Mouse (Mus musculus): ENCODE measurements around the gene Nsg2. TPM values are rescaled to one million over a fixed set of nuclear protein-coding genes. Genes with fewer than 3 reads are reported as not detected.

The Nsg2 gene
- polyA plus RNA-seq, 1 experiment: 982 TPM

DNA sequence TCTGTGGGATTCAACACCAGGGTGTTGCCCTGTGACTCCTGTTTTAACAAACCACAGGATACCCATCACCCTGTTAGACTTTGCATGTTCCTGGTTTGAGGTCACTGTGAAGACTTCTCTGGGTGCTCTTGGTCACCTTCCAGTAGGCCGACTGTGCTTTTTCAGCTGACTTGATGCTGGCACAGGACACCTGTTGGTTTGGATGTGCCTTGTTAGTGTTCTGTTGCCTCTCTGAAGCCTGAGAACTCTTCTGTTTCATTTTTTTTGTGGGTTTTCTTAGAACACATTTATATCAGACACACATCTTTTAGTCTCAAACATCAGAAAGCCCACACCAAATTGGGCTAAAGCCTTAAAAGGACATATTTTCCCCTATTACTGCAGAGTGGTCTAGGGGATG is 13.3 kb downstream of the Nsg2 start:
- DNase-seq (ENCODE audit: low read depth): no peak
- TF ChIP-seq POLR2A (IDR thresholded peaks at IDR 0.05; ENCODE audit: borderline replicate concordance, extremely low read depth, insufficient read depth, insufficient read length, poor library complexity, severe bottlenecking) (no peak), CTCF (IDR thresholded peaks at IDR 0.05; ENCODE audit: borderline replicate concordance, extremely low read depth, insufficient read depth, insufficient read length) (no peak)

DNA sequence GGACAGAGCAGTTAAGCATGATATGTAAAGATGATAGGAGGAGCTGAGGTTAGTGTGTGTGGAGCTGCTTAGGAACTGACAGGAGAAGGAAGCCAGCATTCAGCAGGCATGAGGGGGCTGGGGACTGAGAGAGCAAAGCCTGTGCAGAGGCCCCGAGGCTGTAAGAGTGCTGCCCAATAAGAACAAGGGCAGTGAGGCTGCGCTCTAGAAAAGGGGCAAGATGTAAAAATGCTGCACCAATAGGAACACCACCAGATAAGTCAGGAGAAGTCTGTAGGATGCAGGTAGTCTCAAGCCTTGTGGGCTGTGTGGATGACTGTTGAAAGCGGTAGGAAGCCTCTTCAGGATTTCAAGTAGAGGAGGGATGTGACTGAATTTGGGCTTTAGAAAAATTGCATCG is 17.9 kb downstream of the Nsg2 start:
- DNase-seq (ENCODE audit: low read depth): peak; percentile 63
- TF ChIP-seq CTCF (IDR thresholded peaks at IDR 0.05; ENCODE audit: borderline replicate concordance, extremely low read depth, insufficient read depth, insufficient read length) (no peak), POLR2A (IDR thresholded peaks at IDR 0.05; ENCODE audit: borderline replicate concordance, extremely low read depth, insufficient read depth, insufficient read length, poor library complexity, severe bottlenecking) (no peak)

DNA sequence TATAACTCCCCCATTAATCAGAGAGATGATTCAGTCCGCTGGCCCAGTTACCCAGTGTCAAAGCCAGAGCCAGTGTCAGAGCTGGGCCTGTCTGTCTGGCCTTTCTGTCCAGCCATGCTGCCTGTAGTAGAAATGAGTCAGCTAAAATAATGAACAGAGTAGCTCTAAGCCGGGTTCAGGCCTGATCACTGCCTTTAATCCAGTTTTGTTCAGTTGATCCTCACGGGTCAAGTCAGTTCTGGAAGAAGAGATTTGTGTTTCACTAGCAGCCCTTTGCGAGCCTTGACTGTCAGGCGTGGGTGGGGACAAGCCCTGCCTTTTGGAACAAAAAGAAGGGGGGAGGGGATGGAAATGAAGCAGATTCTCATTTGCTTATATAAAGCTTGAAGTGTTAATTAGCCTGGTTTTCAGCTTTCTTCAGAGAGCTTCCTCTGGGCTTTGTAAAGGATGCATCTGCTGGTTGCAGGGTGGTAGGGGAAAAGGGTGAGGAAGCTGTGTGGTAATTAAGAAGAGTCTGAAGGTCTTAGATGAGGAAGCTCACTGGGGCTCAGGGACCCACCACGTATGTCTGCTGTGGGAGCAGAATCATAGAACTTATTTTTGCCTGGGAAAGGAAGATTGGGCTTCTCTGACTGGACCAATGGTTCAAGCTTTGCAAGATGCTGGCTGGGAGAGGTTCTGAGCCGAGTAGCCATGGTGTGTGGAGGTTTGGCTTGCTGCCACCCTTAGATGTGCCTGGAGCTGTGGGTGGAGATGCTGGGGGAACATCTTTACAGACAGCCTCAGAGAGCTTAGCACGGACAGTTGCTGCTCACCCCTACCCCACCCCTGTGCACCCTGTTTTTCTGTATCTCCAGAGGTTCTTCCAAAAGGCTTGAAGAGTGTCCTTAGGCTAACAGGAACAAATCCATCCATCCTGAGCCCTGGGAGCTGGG is 20.0 kb downstream of the Nsg2 start:
- TF ChIP-seq POLR2A (IDR thresholded peaks at IDR 0.05; ENCODE audit: borderline replicate concordance, extremely low read depth, insufficient read depth, insufficient read length, poor library complexity, severe bottlenecking): no peak
- TF ChIP-seq CTCF (IDR thresholded peaks at IDR 0.05; ENCODE audit: borderline replicate concordance, extremely low read depth, insufficient read depth, insufficient read length): no peak
- peak; percentile 93 for DNase-seq (ENCODE audit: low read depth)

DNA sequence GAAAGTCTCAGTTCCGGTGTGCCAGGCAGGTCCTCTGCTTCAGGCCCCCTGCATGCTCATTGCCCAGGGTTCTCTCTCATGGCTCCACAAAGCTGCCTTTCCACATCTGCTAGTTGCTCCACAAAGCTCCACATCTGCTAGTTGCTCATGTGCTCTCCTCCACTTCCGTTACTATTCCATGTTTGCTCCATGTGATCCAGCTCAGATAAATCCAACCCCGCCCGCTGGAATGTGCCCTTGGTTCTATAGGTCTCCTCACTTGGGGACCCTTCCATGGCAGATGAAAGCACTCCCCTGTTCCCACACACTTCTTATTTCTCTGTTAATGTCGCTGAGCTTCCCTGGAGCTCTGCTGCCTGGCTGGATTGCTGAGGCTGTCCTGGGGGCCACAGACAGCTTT is 26.4 kb downstream of the Nsg2 start:
- TF ChIP-seq POLR2A (IDR thresholded peaks at IDR 0.05; ENCODE audit: borderline replicate concordance, extremely low read depth, insufficient read depth, insufficient read length, poor library complexity, severe bottlenecking) (no peak), CTCF (IDR thresholded peaks at IDR 0.05; ENCODE audit: borderline replicate concordance, extremely low read depth, insufficient read depth, insufficient read length) (no peak)
- DNase-seq (ENCODE audit: low read depth): no peak

DNA sequence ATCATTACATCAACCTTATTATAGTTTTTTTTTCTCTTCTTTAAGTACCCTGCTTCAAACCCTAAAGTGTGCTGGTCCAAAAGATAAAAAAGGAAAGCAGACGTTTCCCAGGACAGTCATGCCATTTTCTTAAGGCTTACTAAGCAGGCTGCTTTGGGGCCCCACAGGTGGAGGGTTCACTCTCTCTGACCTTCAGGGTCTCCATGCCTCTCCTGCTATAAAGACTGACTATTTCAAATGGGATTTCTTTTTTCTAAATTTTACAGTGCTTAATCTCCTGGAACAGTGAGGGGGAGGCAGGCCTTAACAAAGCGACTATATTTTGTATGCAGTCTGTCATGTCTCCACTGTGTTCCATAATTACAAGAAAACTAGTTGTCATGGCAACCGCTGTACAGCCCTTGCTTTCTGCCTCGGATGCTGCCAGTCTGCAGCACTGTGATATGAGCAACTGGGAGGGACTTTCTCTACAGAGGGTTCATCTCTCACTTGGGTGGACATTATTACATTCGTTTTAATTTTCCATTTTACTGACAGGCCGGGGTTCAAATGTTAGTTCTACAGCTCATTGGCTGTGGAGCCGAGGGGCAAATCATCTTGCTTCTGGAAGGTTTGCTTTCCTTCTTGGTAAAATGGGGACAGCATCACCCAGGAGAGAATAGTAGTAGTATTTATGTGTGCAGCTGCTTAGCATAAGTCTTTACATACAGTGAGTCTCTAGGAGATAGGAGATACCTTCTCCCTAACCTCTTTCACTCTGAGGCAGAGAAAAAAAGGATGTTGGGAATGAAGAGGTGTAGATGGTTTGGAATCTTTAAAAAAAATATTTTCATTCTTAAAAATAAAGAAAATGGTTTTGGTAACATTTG is 27.4 kb downstream of the Nsg2 start:
- peak; percentile 96 for DNase-seq (ENCODE audit: low read depth)
- no peak for TF ChIP-seq CTCF (IDR thresholded peaks at IDR 0.05; ENCODE audit: borderline replicate concordance, extremely low read depth, insufficient read depth, insufficient read length)
- TF ChIP-seq POLR2A (IDR thresholded peaks at IDR 0.05; ENCODE audit: borderline replicate concordance, extremely low read depth, insufficient read depth, insufficient read length, poor library complexity, severe bottlenecking): no peak

DNA sequence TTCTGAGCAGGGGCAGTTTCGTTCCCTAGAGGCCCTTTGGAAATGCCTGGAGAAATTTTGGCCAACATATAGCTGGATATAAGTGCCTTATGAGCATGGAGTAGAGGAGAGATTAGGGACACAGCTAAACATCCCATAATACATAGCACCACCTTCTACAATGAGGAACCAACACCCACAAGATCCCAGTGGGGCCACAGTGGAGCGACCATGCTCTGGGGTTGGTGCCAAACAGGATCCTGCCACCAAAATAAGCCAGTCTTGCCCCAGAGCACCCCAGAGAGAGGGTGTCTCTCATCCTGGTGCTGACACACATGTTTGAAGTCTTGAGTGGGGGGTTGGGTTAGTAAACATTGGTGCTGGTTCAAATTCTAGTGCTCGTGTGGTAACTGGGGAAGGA is 28.3 kb downstream of the Nsg2 start:
- TF ChIP-seq CTCF (IDR thresholded peaks at IDR 0.05; ENCODE audit: borderline replicate concordance, extremely low read depth, insufficient read depth, insufficient read length) (no peak), POLR2A (IDR thresholded peaks at IDR 0.05; ENCODE audit: borderline replicate concordance, extremely low read depth, insufficient read depth, insufficient read length, poor library complexity, severe bottlenecking) (no peak)
- DNase-seq (ENCODE audit: low read depth): no peak

DNA sequence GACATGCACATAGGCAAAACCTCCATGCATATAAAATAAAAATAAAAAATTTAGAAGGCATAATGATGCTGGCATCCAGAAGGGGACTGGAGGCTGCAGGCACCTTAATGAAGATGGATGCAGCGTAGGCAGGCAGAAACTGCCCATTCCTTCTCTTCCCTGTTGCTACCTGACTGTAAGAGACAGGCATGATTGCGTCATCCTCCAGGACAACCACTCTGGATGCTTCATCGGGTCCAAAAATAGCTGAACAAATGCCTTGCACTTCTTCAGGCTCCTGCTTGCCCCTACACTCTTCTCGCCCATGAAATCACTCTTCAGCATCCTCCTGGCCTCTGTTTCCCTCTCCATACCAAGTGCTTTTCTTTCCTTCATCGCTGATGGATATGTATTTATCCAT is 29.1 kb downstream of the Nsg2 start:
- no peak for DNase-seq (ENCODE audit: low read depth)
- TF ChIP-seq POLR2A (IDR thresholded peaks at IDR 0.05; ENCODE audit: borderline replicate concordance, extremely low read depth, insufficient read depth, insufficient read length, poor library complexity, severe bottlenecking) (no peak), CTCF (IDR thresholded peaks at IDR 0.05; ENCODE audit: borderline replicate concordance, extremely low read depth, insufficient read depth, insufficient read length) (no peak)

DNA sequence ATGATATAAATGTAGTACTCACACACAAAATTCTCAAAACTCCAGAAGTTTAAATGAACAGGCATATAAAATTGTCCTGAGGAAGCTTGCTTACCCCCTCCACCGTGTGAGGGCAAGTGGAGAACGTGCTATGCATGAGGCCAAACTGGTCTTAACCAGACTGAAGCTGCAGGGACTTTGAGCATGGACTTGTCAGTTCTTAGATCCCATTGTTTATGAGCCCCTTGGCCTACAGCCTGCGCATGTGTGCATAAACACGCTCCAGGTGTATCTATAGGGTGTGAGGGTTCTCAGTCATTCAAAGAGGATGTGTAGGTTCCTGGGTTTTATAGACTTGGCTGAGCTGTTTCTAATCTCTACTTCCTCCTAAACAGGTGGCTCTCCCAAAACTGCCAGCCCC is 31.1 kb downstream of the Nsg2 start:
- DNase-seq (ENCODE audit: low read depth): no peak
- TF ChIP-seq POLR2A (IDR thresholded peaks at IDR 0.05; ENCODE audit: borderline replicate concordance, extremely low read depth, insufficient read depth, insufficient read length, poor library complexity, severe bottlenecking): no peak
- no peak for TF ChIP-seq CTCF (IDR thresholded peaks at IDR 0.05; ENCODE audit: borderline replicate concordance, extremely low read depth, insufficient read depth, insufficient read length)

DNA sequence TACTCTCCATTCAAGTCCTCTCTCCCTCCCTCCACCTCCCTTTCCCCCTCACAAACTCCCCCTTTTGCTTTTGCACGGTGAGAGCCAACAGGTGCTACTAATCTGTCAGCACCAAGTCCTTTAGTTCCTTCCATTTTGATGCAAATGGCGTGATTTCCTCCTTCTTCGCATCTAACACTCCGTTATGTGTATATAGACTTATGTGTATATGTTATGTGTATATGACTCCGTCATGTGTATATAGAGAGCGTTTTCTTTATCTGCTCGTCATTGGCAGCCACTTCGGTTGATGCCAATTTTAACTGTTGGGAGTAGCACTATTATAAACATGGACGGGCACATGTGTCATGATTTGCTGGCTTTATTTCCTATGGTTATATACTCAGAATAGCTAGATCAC is 31.8 kb downstream of the Nsg2 start:
- DNase-seq (ENCODE audit: low read depth): no peak
- no peak for TF ChIP-seq CTCF (IDR thresholded peaks at IDR 0.05; ENCODE audit: borderline replicate concordance, extremely low read depth, insufficient read depth, insufficient read length)
- TF ChIP-seq POLR2A (IDR thresholded peaks at IDR 0.05; ENCODE audit: borderline replicate concordance, extremely low read depth, insufficient read depth, insufficient read length, poor library complexity, severe bottlenecking): no peak

DNA sequence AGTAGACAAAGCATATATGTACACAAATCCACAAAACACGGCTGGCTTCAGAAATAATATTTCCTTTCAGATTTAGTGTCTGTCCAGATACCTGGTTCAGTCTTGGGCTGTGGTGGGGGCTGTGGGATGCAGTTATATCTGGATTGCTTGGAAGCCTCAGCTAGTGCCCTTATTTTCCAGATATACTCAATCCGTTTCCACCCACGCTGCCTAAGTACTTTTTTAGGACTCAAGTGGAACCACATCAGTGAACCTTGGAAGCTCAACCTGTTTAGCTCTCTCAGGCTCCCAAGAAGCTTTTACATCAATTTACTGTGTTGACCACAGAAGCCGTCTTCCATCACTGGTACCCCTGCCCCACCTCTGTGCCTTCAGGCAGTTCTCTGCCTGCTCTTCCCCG is 35.6 kb downstream of the Nsg2 start:
- no peak for TF ChIP-seq CTCF (IDR thresholded peaks at IDR 0.05; ENCODE audit: borderline replicate concordance, extremely low read depth, insufficient read depth, insufficient read length)
- no peak for TF ChIP-seq POLR2A (IDR thresholded peaks at IDR 0.05; ENCODE audit: borderline replicate concordance, extremely low read depth, insufficient read depth, insufficient read length, poor library complexity, severe bottlenecking)
- DNase-seq (ENCODE audit: low read depth): no peak

DNA sequence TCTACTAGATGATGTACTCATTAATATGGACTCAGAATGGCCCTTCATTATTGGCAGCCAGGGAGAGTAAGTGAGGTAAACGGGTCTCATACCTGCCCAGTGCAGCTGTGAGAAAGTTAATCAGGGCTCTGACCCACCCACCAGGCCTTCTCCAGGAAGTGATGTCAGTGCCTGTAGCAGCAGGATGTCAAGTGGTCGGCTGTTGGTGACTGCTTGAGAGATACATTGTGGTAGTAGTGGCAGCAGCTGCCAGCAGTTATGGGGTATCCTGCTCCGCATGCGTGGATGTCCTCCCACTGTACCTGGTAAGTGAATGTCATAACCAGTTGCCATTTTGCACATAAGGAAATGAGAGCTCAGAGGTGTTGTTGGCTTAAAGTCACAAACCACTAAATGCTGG is 39.4 kb downstream of the Nsg2 start:
- no peak for DNase-seq (ENCODE audit: low read depth)
- TF ChIP-seq POLR2A (IDR thresholded peaks at IDR 0.05; ENCODE audit: borderline replicate concordance, extremely low read depth, insufficient read depth, insufficient read length, poor library complexity, severe bottlenecking) (no peak), CTCF (IDR thresholded peaks at IDR 0.05; ENCODE audit: borderline replicate concordance, extremely low read depth, insufficient read depth, insufficient read length) (no peak)
